Mouse (Mus musculus) liver, embryonic 13.5 days (tissue): ENCODE data around the gene Coq8b. TPM values are rescaled to one million over a fixed set of nuclear protein-coding genes. Genes with fewer than 3 reads are reported as not detected.

Source experiments
- ATAC-seq: fragments of 200-750 bp; cut with Nextera tagmentation; 2 replicates; pipeline ENCODE4 v1.8.0; 2017; ENCODE audit warnings: low read depth, mild to moderate bottlenecking, moderate number of reproducible peaks, moderate library complexity
- DNase-seq: peaks from one replicate; pipeline ENCODE4 v3.0.0; 2022
- H3K27ac ChIP-seq: fragments of 300-500 bp; sonication (generic); 2 replicates; pipeline ENCODE4 v1.5.1; 2015; ENCODE audit warnings: moderate library complexity, mild to moderate bottlenecking, inconsistent platforms
- H3K27me3 ChIP-seq: fragments of 300-500 bp; sonication (generic); 2 replicates; pipeline ENCODE4 v1.6.1; 2015; ENCODE audit warnings: mild to moderate bottlenecking, inconsistent platforms
- H3K36me3 ChIP-seq: fragments of 300-500 bp; sonication (generic); 2 replicates; pipeline ENCODE4 v1.6.1; 2015; ENCODE audit warnings: mild to moderate bottlenecking, inconsistent platforms
- H3K4me1 ChIP-seq: fragments of 300-500 bp; sonication (generic); replicated peaks from 2 replicates; pipeline ENCODE4 v1.6.1; 2015; ENCODE audit warnings: inconsistent platforms
- H3K4me2 ChIP-seq: fragments of 300-500 bp; sonication (generic); 2 replicates; pipeline ENCODE4 v1.6.1; 2015; ENCODE audit warnings: inconsistent platforms, mild to moderate bottlenecking, moderate library complexity
- H3K4me3 ChIP-seq: fragments of 300-500 bp; sonication (generic); replicated peaks from 2 replicates; pipeline ENCODE4 v1.5.1; 2015; ENCODE audit warnings: mild to moderate bottlenecking, inconsistent platforms
- H3K9ac ChIP-seq: fragments of 300-500 bp; sonication (generic); 2 replicates; pipeline ENCODE4 v1.6.1; 2015; ENCODE audit warnings: mild to moderate bottlenecking, inconsistent platforms
- H3K9me3 ChIP-seq: fragments of 300-500 bp; sonication (generic); replicated peaks from 2 replicates; pipeline ENCODE4 v1.6.1; 2016; ENCODE audit warnings: inconsistent platforms
- WGBS: fragments of 180-500 bp; shearing (Covaris S2); methylation state at CpG from one replicate; pipeline ENCODE4 v1.1.7; 2015; ENCODE audit not compliant: insufficient replicate concordance; 5-methylcytosine and 5-hydroxymethylcytosine counted together
- polyA plus RNA-seq: library from polyadenylated mRNA; unstranded; fragments of >200 nt; fragmentation: Nextera tagmentation; extraction: Ambion mirVana; gene quantifications from 2 replicates; pipeline ENCODE4 v1.2.1, GENCODE M21; 2015

Gene Coq8b
- polyA plus RNA-seq, 1 experiment from 2014 or later: 15.1 TPM

GRCm38 (mm10) chr7:27273739-27274351, 41.0 kb downstream of the Coq8b start:
- Histone ChIP-seq H3K4me2 (peak overlapping the region; percentile 62), H3K27me3 (no peaks in the 10 kb centered on the region), H3K27ac (no peak overlapping the region), H3K9ac (peak overlapping the region; percentile 59), H3K9me3 (peaks cover 4% of the 10 kb centered on the region; the same call in 1 of the 2 replicates), H3K36me3 (peaks cover 15% of the 10 kb centered on the region), H3K4me1 (peaks cover 16% of the 10 kb centered on the region), H3K4me3 (peak overlapping the region; percentile 52)
- WGBS: 33% methylated on average over 32 of the region's 32 CpGs
- DNase-seq: peak; percentile 67
- ATAC-seq: peak; percentile 75

GRCm38 (mm10) chr7:27274916-27275315, 42.1 kb downstream of the Coq8b start:
- DNase-seq (no peak), ATAC-seq (no peak)
- Histone ChIP-seq H3K4me2 (no peak overlapping the region), H3K4me1 (peaks cover 16% of the 10 kb centered on the region), H3K27ac (no peak overlapping the region), H3K9me3 (peaks cover 4% of the 10 kb centered on the region; the same call in 1 of the 2 replicates), H3K27me3 (no peaks in the 10 kb centered on the region), H3K9ac (no peak overlapping the region), H3K36me3 (peaks cover 8% of the 10 kb centered on the region; the same call in 1 of the 2 replicates), H3K4me3 (no peak overlapping the region)
- 79% methylated on average over 4 of the region's 4 CpGs for WGBS

GRCm38 (mm10) chr7:27276021-27276420, 43.2 kb downstream of the Coq8b start:
- Histone ChIP-seq H3K9ac (no peak overlapping the region), H3K4me3 (no peak overlapping the region), H3K9me3 (peaks cover 4% of the 10 kb centered on the region; the same call in 1 of the 2 replicates), H3K36me3 (peaks cover 12% of the 10 kb centered on the region; the same call in 1 of the 2 replicates), H3K27ac (no peak overlapping the region), H3K4me2 (no peak overlapping the region), H3K27me3 (no peaks in the 10 kb centered on the region), H3K4me1 (peaks cover 16% of the 10 kb centered on the region)
- ATAC-seq (peak; percentile 65), DNase-seq (peak; percentile 40)
- 26% methylated on average over 7 of the region's 7 CpGs for WGBS

- no peak overlapping the region for H3K27ac ChIP-seq
- H3K4me2 ChIP-seq: no peak overlapping the region
- WGBS: 75% methylated on average over 3 of the region's 3 CpGs
- no peaks in the 10 kb centered on the region for H3K27me3 ChIP-seq
- ATAC-seq (no peak), DNase-seq (no peak)
- H3K36me3 ChIP-seq: peaks cover 13% of the 10 kb centered on the region; the same call in 1 of the 2 replicates
- no peaks in the 10 kb centered on the region for H3K9me3 ChIP-seq
- H3K9ac ChIP-seq: no peak overlapping the region
- no peak overlapping the region for H3K4me3 ChIP-seq
- H3K4me1 ChIP-seq: peaks cover 18% of the 10 kb centered on the region
Measured at GRCm38 (mm10) chr7:27277191-27277590, 44.4 kb downstream of the Coq8b start.

- H3K9ac ChIP-seq: no peak overlapping the region
- 58% methylated on average over 13 of the region's 13 CpGs for WGBS
- no peak overlapping the region for H3K4me3 ChIP-seq
- no peak for DNase-seq
- H3K36me3 ChIP-seq: peaks cover 13% of the 10 kb centered on the region; the same call in 1 of the 2 replicates
- peaks cover 27% of the 10 kb centered on the region for H3K27me3 ChIP-seq
- no peak overlapping the region for H3K4me2 ChIP-seq
- peaks cover 12% of the 10 kb centered on the region for H3K4me1 ChIP-seq
- no peak for ATAC-seq
- H3K27ac ChIP-seq: no peak overlapping the region
- no peaks in the 10 kb centered on the region for H3K9me3 ChIP-seq
Measured at GRCm38 (mm10) chr7:27281717-27282116, 48.9 kb downstream of the Coq8b start.

GRCm38 (mm10) chr7:27282225-27282624, 49.4 kb downstream of the Coq8b start:
- no peak overlapping the region for H3K9ac ChIP-seq
- H3K27ac ChIP-seq: no peak overlapping the region
- H3K4me2 ChIP-seq: no peak overlapping the region

GRCm38 (mm10) chr7:27284865-27285697, 52.3 kb downstream of the Coq8b start:
- Histone ChIP-seq H3K4me1 (peaks cover 11% of the 10 kb centered on the region), H3K9me3 (no peaks in the 10 kb centered on the region), H3K4me3 (no peak overlapping the region), H3K27me3 (peaks cover 33% of the 10 kb centered on the region), H3K36me3 (0 out of 2 replicates have a peak, but pooled peaks cover 5% of the 10 kb centered on the region), H3K27ac (no peak overlapping the region), H3K4me2 (peak overlapping the region; percentile 34), H3K9ac (peak overlapping the region; percentile 27; the same call in 1 of the 2 replicates)
- ATAC-seq: 0 out of 2 replicates have a peak, but pooled peaks have one; percentile 57
- 3% methylated on average over 28 of the region's 28 CpGs for WGBS
- no peak for DNase-seq

More at GRCm38 (mm10) chr7:27282225-27282624, 49.4 kb downstream of the Coq8b start:
- H3K27me3 ChIP-seq: peaks cover 32% of the 10 kb centered on the region
- H3K36me3 ChIP-seq: peaks cover 13% of the 10 kb centered on the region; the same call in 1 of the 2 replicates
- no peak for ATAC-seq
- peaks cover 11% of the 10 kb centered on the region for H3K4me1 ChIP-seq
- H3K4me3 ChIP-seq: no peak overlapping the region
- WGBS: 73% methylated on average over 4 of the region's 4 CpGs
- no peak for DNase-seq
- no peaks in the 10 kb centered on the region for H3K9me3 ChIP-seq

- Histone ChIP-seq H3K27me3 (peaks cover 33% of the 10 kb centered on the region), H3K4me1 (peaks cover 11% of the 10 kb centered on the region), H3K36me3 (0 out of 2 replicates have a peak, but pooled peaks cover 5% of the 10 kb centered on the region), H3K9ac (no peak overlapping the region), H3K9me3 (no peaks in the 10 kb centered on the region), H3K27ac (no peak overlapping the region), H3K4me3 (no peak overlapping the region), H3K4me2 (peak overlapping the region; percentile 34)
- DNase-seq: peak; percentile 31
- ATAC-seq: peak; percentile 58
- WGBS: 2% methylated on average over 8 of the region's 8 CpGs
Measured at GRCm38 (mm10) chr7:27285698-27286066, 52.9 kb downstream of the Coq8b start.

GRCm38 (mm10) chr7:27288732-27289131, 55.9 kb downstream of the Coq8b start:
- Histone ChIP-seq H3K4me2 (no peak overlapping the region), H3K27me3 (peaks cover 36% of the 10 kb centered on the region), H3K4me3 (no peak overlapping the region), H3K36me3 (no peaks in the 10 kb centered on the region), H3K9ac (no peak overlapping the region), H3K9me3 (no peaks in the 10 kb centered on the region), H3K4me1 (peaks cover 8% of the 10 kb centered on the region), H3K27ac (no peak overlapping the region)
- ATAC-seq (no peak), DNase-seq (no peak)
- 74% methylated on average over 7 of the region's 7 CpGs for WGBS

- 46% methylated on average over 2 of the region's 2 CpGs for WGBS
- Histone ChIP-seq H3K4me3 (no peak overlapping the region), H3K4me2 (no peak overlapping the region), H3K9me3 (no peaks in the 10 kb centered on the region), H3K36me3 (no peaks in the 10 kb centered on the region), H3K4me1 (no peaks in the 10 kb centered on the region), H3K27me3 (peaks cover 19% of the 10 kb centered on the region), H3K9ac (no peak overlapping the region), H3K27ac (no peak overlapping the region)
- ATAC-seq: no peak
- DNase-seq: no peak
Measured at GRCm38 (mm10) chr7:27290555-27290954, 57.7 kb downstream of the Coq8b start.

- no peaks in the 10 kb centered on the region for H3K9me3 ChIP-seq
- H3K4me3 ChIP-seq: no peak overlapping the region
- H3K9ac ChIP-seq: no peak overlapping the region
- ATAC-seq (no peak), DNase-seq (no peak)
- H3K27me3 ChIP-seq: peaks cover 6% of the 10 kb centered on the region; the same call in 1 of the 2 replicates
- no peaks in the 10 kb centered on the region for H3K36me3 ChIP-seq
- H3K27ac ChIP-seq: no peak overlapping the region; the same call in 1 of the 2 replicates
- WGBS: 42% methylated on average over 12 of the region's 12 CpGs
- H3K4me1 ChIP-seq: no peaks in the 10 kb centered on the region
- no peak overlapping the region for H3K4me2 ChIP-seq
Measured at GRCm38 (mm10) chr7:27291795-27292466, 59.1 kb downstream of the Coq8b start.
